Mouse (Mus musculus) naive thymus-derived CD4-positive, alpha-beta T cell, adult 5 months (primary cell): ENCODE measurements around the gene Sept14. TPM values are rescaled to one million over a fixed set of nuclear protein-coding genes. Genes with fewer than 3 reads are reported as not detected.

ENCODE experiments used
- polyA plus RNA-seq: library from polyadenylated mRNA; unstranded; fragments of 100-300 nt; shearing (Covaris generic); gene quantifications from one replicate; pipeline ENCODE4 v1.2.1, GENCODE M21; 2017

Sept14 gene
- polyA plus RNA-seq, result not detected

DNA sequence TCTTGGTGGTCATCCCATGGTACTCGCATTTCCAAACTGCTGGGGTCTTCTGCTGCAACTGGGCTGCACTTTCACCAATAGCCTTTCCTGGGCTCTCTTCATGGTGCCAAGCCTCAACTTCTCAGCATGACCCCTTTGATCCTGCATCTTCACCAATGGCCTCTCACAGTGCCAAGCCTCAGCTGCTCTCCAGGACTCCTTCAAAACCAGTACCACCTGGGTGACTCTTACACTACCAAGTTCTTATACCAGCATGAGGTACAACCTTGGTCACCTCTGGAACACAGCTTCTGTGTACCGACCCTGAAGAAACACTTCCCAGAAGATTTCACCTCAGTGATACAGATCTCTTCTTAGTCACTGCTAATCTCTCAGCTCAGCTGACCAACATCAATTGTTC is at the start of gene Sept14:
TSS of gene Sept14 (minus strand) at position 101 of the 400 bp plus-strand sequence.

DNA sequence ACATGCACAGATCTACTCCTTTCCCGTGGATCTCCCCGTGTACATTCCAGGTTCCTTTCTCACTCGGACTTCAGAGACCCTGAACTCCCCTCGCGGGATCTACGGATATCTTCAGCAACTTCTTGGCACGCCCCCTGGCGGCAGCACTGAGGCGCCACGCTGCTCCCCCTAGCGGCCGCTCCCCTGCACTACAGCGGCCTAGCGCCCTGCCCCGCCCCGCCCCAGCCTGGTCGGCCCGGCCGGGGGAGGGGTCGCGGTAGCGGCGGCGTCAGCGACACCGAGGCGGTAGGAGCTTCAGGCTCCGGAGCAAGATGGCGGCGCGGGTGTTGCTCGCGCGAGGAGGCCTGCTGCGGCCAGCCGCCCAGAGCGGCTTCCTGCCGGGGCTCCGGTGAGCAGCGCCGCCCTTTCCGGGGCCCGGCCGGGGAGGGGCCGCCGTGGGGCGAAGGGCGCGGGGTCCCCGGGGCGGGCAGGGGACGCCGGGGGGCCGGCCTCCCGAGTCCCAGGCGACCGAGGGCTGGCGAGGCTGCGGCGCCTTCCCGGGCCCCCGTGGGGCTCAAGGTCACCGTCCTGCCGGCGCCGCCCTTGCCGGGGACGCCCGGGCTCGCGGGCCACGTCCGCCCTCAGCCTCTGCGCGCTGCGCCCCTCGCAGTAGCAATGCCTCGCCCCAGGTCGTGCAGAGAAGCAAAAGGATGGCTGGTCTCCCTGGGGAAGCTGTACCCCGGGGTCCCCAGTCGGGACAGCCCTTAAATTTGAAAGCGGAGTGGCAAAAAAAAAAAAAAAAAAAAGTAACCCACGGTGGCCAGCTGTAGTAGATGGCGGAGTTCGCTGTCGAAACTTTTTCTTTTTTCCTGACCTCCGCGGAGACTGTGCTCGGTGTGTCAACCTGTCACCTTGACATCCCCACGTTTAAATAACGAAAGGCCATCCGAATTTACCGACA is 16.8 kb upstream of the Sept14 start, which contains the start of gene Nipsnap2:
TSS of gene Nipsnap2 (plus strand) at position 230 of the 940 bp plus-strand sequence.

DNA sequence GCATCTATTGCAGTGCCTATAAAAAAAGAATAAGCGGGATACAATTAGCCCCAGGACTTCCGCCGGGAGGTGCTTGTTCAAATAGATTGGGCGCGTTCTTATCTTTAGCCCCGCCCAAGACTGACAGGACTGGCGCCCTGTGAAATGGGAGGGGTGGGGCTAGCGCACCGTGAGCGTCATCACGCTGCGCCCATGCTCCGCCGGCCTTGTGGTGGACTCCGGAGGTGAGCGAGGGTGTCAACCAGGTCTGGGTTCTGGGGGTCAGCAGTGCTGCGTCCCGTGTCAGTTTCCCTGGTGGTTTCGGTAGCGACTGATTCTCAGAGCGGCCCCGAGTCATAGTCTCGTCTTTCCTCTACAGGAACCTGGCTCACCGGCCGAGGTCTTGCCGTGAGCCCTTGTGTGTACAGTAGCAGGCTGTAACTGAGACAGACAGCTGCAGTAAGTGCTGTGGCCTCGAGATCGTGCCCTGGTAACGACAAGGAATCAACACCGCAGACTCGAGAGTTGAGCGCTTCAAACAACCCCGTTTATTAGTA is 7.1 kb upstream of the Sept14 start, which contains the start of gene Mrps17:
TSS of gene Mrps17 (plus strand) at position 172 of the 536 bp plus-strand sequence.

DNA sequence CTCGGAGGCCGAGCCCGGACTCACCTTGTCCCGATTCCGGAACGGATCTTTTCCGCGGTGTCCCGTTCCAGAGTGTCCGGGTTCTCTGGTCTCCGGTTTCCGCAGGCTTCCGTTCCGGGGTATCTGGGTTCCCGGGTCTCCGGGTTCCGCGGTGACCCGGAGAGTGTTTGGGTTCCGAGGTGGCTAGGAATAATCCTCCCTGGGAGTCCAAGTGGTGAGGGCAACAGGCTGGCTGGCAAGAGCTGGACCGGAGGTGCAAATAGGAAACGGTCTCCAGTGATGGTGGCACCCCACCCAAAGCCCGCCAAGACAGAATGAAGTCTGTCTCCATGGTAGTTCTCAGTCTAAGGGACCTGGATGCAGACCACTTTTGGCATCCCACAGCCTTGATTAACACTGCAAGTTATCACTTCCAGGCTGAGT is 38.3 kb downstream of the Sept14 start, which contains the start of gene Zfp11:
TSS of gene Zfp11 (minus strand) at position 64 of the 423 bp plus-strand sequence.

Other genes with a start within 250 kb of the Sept14 start
- 71.9 TPM for gene Sfswap, start 207.3 kb downstream of the Sept14 start, polyA plus RNA-seq
- 1.7 TPM for gene Mmp17, start 124.3 kb downstream of the Sept14 start, polyA plus RNA-seq
- gene Zfp11, start 38.4 kb downstream of the Sept14 start, polyA plus RNA-seq, result 0.72 TPM
- 67.4 TPM for gene Mrps17, start 7.0 kb upstream of the Sept14 start, polyA plus RNA-seq
- gene Nipsnap2, start 16.6 kb upstream of the Sept14 start, polyA plus RNA-seq, result 26.3 TPM
- gene Psph, start 78.9 kb upstream of the Sept14 start, polyA plus RNA-seq, result 26.9 TPM
- gene Sumf2, start 138.5 kb upstream of the Sept14 start, polyA plus RNA-seq, result 11.7 TPM
- 425 TPM for gene Chchd2, start 179.0 kb upstream of the Sept14 start, polyA plus RNA-seq
- gene Zbed5, start 187.2 kb upstream of the Sept14 start, polyA plus RNA-seq, result 0.67 TPM
- gene Phkg1, start 190.0 kb upstream of the Sept14 start, polyA plus RNA-seq, result 0.32 TPM
- 0.25 TPM for gene Nupr1l, start 200.0 kb upstream of the Sept14 start, polyA plus RNA-seq
- gene Vkorc1l1, start 233.5 kb upstream of the Sept14 start, polyA plus RNA-seq, result 17.5 TPM